In genomic region chr19:41649394-41649793, GRCm38 (mm10) we compare ENCODE assay signal across 19 mouse cellular contexts.
DNase-seq lines count a peak whose midpoint lies in the region; ATAC-seq and TF ChIP-seq lines count a peak whose summit lies in the region.
"Had no signal": no experiment of that assay in that cellular context is flagged by ENCODE, and none has a peak within 500 bp of the region (broad histone marks: within the 10 kb centered on the region; RNA-seq: fewer than 3 reads in every experiment).

No protein-coding gene starts in this region.

- no peak overlapping the region for H3K4me2 ChIP-seq in hindbrain, embryonic 13.5 days
- H3K4me2 ChIP-seq in hindbrain, embryonic 16.5 days (ENCODE audit: low read length) = no peak overlapping the region
- H3K4me2 ChIP-seq in neural tube, embryonic 13.5 days = no peak overlapping the region
- H3K4me2 ChIP-seq: embryonic facial prominence, embryonic 13.5 days; heart, embryonic 11.5 days; liver, embryonic 12.5 days; lung, embryonic 14.5 days; midbrain, embryonic 15.5 days had no signal

- no peak overlapping the region for H3K27ac ChIP-seq in hindbrain, embryonic 13.5 days
- no peak overlapping the region for H3K27ac ChIP-seq in hindbrain, embryonic 16.5 days (ENCODE audit: low read depth, low read length)
- no peak overlapping the region for H3K27ac ChIP-seq in neural tube, embryonic 13.5 days (replicated peaks)
- H3K27ac ChIP-seq in kidney, adult 2 months (ENCODE audit: insufficient read depth, low read depth, low read length) = no peak overlapping the region
- H3K27ac ChIP-seq: embryonic facial prominence, embryonic 13.5 days; liver, embryonic 12.5 days; macrophage; midbrain, embryonic 15.5 days had no signal

- H3K4me3 ChIP-seq in hindbrain, embryonic 13.5 days = no peak overlapping the region
- no peak overlapping the region for H3K4me3 ChIP-seq in hindbrain, embryonic 16.5 days (ENCODE audit: low read length)
- H3K4me3 ChIP-seq in neural tube, embryonic 13.5 days = no peak overlapping the region
- H3K4me3 ChIP-seq in kidney, adult 2 months (ENCODE audit: insufficient read depth, low read depth, low read length) = no peak overlapping the region
- H3K4me3 ChIP-seq: embryonic facial prominence, embryonic 13.5 days; liver, embryonic 12.5 days; midbrain, embryonic 15.5 days had no signal

- peaks cover 38% of the 10 kb centered on the region; the same call in 1 of the 2 replicates for H3K27me3 ChIP-seq in hindbrain, embryonic 13.5 days
- 0 out of 2 replicates have a peak, but pooled peaks cover 2% of the 10 kb centered on the region for H3K27me3 ChIP-seq in hindbrain, embryonic 16.5 days (replicated peaks; ENCODE audit: control insufficient read depth, insufficient read depth, low read length)
- H3K27me3 ChIP-seq in neural tube, embryonic 13.5 days = peaks cover 10% of the 10 kb centered on the region; the same call in 1 of the 2 replicates
- H3K27me3 ChIP-seq in kidney, adult 2 months (replicated peaks; ENCODE audit: control insufficient read depth, insufficient read depth, low read length) = no peaks in the 10 kb centered on the region

- TF ChIP-seq CTCF in kidney, adult 2 months (conservative IDR thresholded peaks at IDR 0.05; ENCODE audit: insufficient read depth, insufficient read length, low read depth, low read length) = no peak

- no peak for DNase-seq in neural tube, embryonic 10.5 days (ENCODE audit: extremely low spot score, low spot score)
- DNase-seq in thymus, adult 18-20 months = peak; percentile 58 to 66
- DNase-seq in thymus, postnatal 4 days = peak; percentile 72
- DNase-seq in kidney, adult 2 months = no peak
- DNase-seq: adrenal gland, adult 2 months; cerebellum, adult 9-10 months; heart, postnatal 14 days; kidney, adult 18-20 months; kidney, postnatal 25 days; lung, embryonic 14.5 days; right cerebral cortex, adult 18-20 months had no signal

- no peaks in the 10 kb centered on the region for H3K9me3 ChIP-seq in hindbrain, embryonic 13.5 days
- H3K9me3 ChIP-seq in hindbrain, embryonic 16.5 days (ENCODE audit: control insufficient read depth, low read length) = no peaks in the 10 kb centered on the region
- no peaks in the 10 kb centered on the region for H3K9me3 ChIP-seq in neural tube, embryonic 13.5 days
- H3K9me3 ChIP-seq: embryonic facial prominence, embryonic 13.5 days; liver, embryonic 12.5 days; midbrain, embryonic 15.5 days had no signal

- ATAC-seq in hindbrain, embryonic 13.5 days (ENCODE audit: low FRiP score) = no peak
- ATAC-seq in hindbrain, embryonic 16.5 days = no peak
- no peak for ATAC-seq in neural tube, embryonic 13.5 days (ENCODE audit: low read depth)
- ATAC-seq: liver, embryonic 12.5 days; midbrain, embryonic 15.5 days had no signal

- no peak for TF ChIP-seq POLR2A in kidney, adult 2 months (IDR thresholded peaks at IDR 0.05; ENCODE audit: low read depth, low read length)

- peaks cover 56% of the 10 kb centered on the region for H3K4me1 ChIP-seq in hindbrain, embryonic 13.5 days (replicated peaks)
- H3K4me1 ChIP-seq in hindbrain, embryonic 16.5 days (ENCODE audit: control insufficient read depth, insufficient read depth, low read depth, low read length) = peaks cover 13% of the 10 kb centered on the region
- peaks cover 72% of the 10 kb centered on the region for H3K4me1 ChIP-seq in neural tube, embryonic 13.5 days (replicated peaks)
- H3K4me1 ChIP-seq in kidney, adult 2 months (ENCODE audit: control insufficient read depth, insufficient read depth, low read length) = no peaks in the 10 kb centered on the region
- H3K4me1 ChIP-seq: liver, embryonic 12.5 days had no signal

- 33% methylated on average over 10 of the region's 10 CpGs for WGBS in hindbrain, embryonic 13.5 days
- WGBS in hindbrain, embryonic 16.5 days = 34% methylated on average over 10 of the region's 10 CpGs
- 21% methylated on average over 10 of the region's 10 CpGs for WGBS in neural tube, embryonic 13.5 days
- 53% methylated on average over 10 of the region's 10 CpGs for WGBS in kidney, adult 2 months

- peak overlapping the region; percentile 30; the same call in 1 of the 2 replicates for H3K9ac ChIP-seq in hindbrain, embryonic 13.5 days
- no peak overlapping the region for H3K9ac ChIP-seq in hindbrain, embryonic 16.5 days (ENCODE audit: low read depth, low read length)
- H3K9ac ChIP-seq in neural tube, embryonic 13.5 days = 0 out of 2 replicates have a peak overlapping the region, but pooled peaks have one; percentile 31
- H3K9ac ChIP-seq: embryonic facial prominence, embryonic 13.5 days; liver, embryonic 12.5 days; lung, embryonic 14.5 days; midbrain, embryonic 15.5 days had no signal

- peaks cover 16% of the 10 kb centered on the region for H3K36me3 ChIP-seq in hindbrain, embryonic 13.5 days
- H3K36me3 ChIP-seq in hindbrain, embryonic 16.5 days (ENCODE audit: control insufficient read depth, insufficient read depth, low read length) = 0 out of 2 replicates have a peak, but pooled peaks cover under 1% of the 10 kb centered on the region
- peaks cover 23% of the 10 kb centered on the region for H3K36me3 ChIP-seq in neural tube, embryonic 13.5 days
- no peaks in the 10 kb centered on the region for H3K36me3 ChIP-seq in kidney, adult 2 months (ENCODE audit: control insufficient read depth, insufficient read depth, low read length)
- H3K36me3 ChIP-seq: embryonic facial prominence, embryonic 13.5 days; liver, embryonic 12.5 days; midbrain, embryonic 15.5 days had no signal

Comparison
In these comparisons a context has a peak if more than half of its experiments do, and no peak if none do; other contexts are left out.
1. DNase-seq: peak in thymus, adult 18-20 months (2 of 2) and thymus, postnatal 4 days (single experiment); none in neural tube, embryonic 10.5 days (single experiment) and kidney, adult 2 months (single experiment).